9 mouse cellular contexts compared by ENCODE assay signal in genomic region chr4:32906627-32907026, GRCm38 (mm10). TPM values are rescaled to one million over a fixed set of nuclear protein-coding genes. Genes with fewer than 3 reads are reported as not detected.
A peak's percentile ranks its signal among the peaks of the same experiment; 100 is the strongest.
DNase-seq lines count a peak whose midpoint lies in the region; ATAC-seq and TF ChIP-seq lines count a peak whose summit lies in the region.
"Had no signal": no experiment of that assay in that cellular context is flagged by ENCODE, and none has a peak within 500 bp of the region (broad histone marks: within the 10 kb centered on the region; RNA-seq: fewer than 3 reads in every experiment).

No protein-coding gene starts in this region.

- peaks cover 11% of the 10 kb centered on the region for H3K4me1 ChIP-seq in heart, postnatal 0 days (ENCODE audit: control insufficient read depth, insufficient read depth)

- no peaks in the 10 kb centered on the region for H3K9me3 ChIP-seq in heart, postnatal 0 days (replicated peaks; ENCODE audit: control insufficient read depth, low read length)

- no peaks in the 10 kb centered on the region for H3K36me3 ChIP-seq in heart, postnatal 0 days (replicated peaks; ENCODE audit: control insufficient read depth, insufficient read depth, low read length)

- TF ChIP-seq CTCF in heart, postnatal 0 days (IDR thresholded peaks at IDR 0.05; ENCODE audit: low read depth) = no peak

- H3K4me2 ChIP-seq in heart, postnatal 0 days (ENCODE audit: low read depth, low read length) = no peak overlapping the region

- no peaks in the 10 kb centered on the region for H3K27me3 ChIP-seq in heart, postnatal 0 days (ENCODE audit: control insufficient read depth, insufficient read depth, low read length)

- peak overlapping the region; percentile 39; the same call in 1 of the 2 replicates for H3K27ac ChIP-seq in heart, postnatal 0 days (ENCODE audit: low read depth)

- TF ChIP-seq EP300 in heart, postnatal 0 days (IDR thresholded peaks at IDR 0.05; ENCODE audit: low read depth) = peak; percentile 59

- peak; percentile 22 to 51 for DNase-seq in cerebellum, postnatal 25 days
- DNase-seq in cerebellum, adult 18-20 months = no peak
- peak; percentile 47 to 72 for DNase-seq in CD8-positive naive resting alpha-beta T cell, adult 2 months (ENCODE audit: low read depth in 2 of 2, low spot score in 2 of 2)
- peak; percentile 95 for DNase-seq in heart, postnatal 0 days (ENCODE audit: low spot score)
- peak; percentile 36 to 59 for DNase-seq in layer of hippocampus, postnatal 14 days (ENCODE audit: low spot score in 2 of 2)
- DNase-seq in right cerebral cortex, postnatal 10 days (ENCODE audit: low spot score in 2 of 2) = peak; percentile 70 to 72
- no peak for DNase-seq in urinary bladder, postnatal 25 days (ENCODE audit: low spot score)

- no peak overlapping the region for H3K9ac ChIP-seq in heart, postnatal 0 days (replicated peaks; ENCODE audit: low read depth, low read length)

- H3K4me3 ChIP-seq in heart, postnatal 0 days (ENCODE audit: low read depth, low read length) = no peak overlapping the region
- H3K4me3 ChIP-seq: erythroblast, embryonic 14.5 days had no signal

- 14% methylated on average over 6 of the region's 6 CpGs for WGBS in heart, postnatal 0 days

- ATAC-seq in frontal cortex, adult (ENCODE audit: low TSS enrichment) = peak; percentile 79
- peak; percentile 94 for ATAC-seq in heart, postnatal 0 days (ENCODE audit: insufficient read depth, low read depth)

RNA-seq across cellular contexts. Expression of gene Ankrd6, which starts 44.0 kb away (rescaled TPM):
- total RNA-seq in heart, postnatal 0 days (2014; rRNA removed; ENCODE audit: low replicate concordance) = 1.6 and 20.0 TPM in 2 replicates
- 2.3 and 2.4 TPM in 2 replicates for polyA plus RNA-seq in heart, postnatal 0 days (2015; fragmentation: Nextera tagmentation; extraction: Ambion mirVana)
- 10 to 100 TPM; 27.1 to 30.2 TPM for total RNA-seq in layer of hippocampus, postnatal 14 days (2021)

Comparison
In these comparisons a context has a peak if more than half of its experiments do, and no peak if none do; other contexts are left out.
1. DNase-seq: peak in cerebellum, postnatal 25 days (2 of 2), CD8-positive naive resting alpha-beta T cell, adult 2 months (2 of 2), heart, postnatal 0 days (single experiment), layer of hippocampus, postnatal 14 days (2 of 2) and right cerebral cortex, postnatal 10 days (2 of 2); none in cerebellum, adult 18-20 months (0 of 2) and urinary bladder, postnatal 25 days (single experiment).